Mouse (Mus musculus) heart, adult 2 months (tissue): ENCODE measurements around the gene Cacna2d4.

Source experiments
- CTCF ChIP-seq: fragments of 200-600 bp; IDR thresholded peaks from 2 replicates; pipeline ENCODE4 v1.8.1; 2022; ENCODE audit warnings: antibody characterized with exemption, mild to moderate bottlenecking, moderate library complexity
- EP300 ChIP-seq: fragments of 200-500 bp; IDR thresholded peaks from 2 replicates; pipeline ENCODE4 v1.6.1; 2011; ENCODE audit warnings: low read depth, low read length, control low read depth; ENCODE audit not compliant: insufficient read depth

GRCm38 (mm10) chr6:119239341-119240005, 3.1 kb downstream of the Cacna2d4 start:
- TF ChIP-seq EP300, result no peak
- no peak for TF ChIP-seq CTCF
